Mouse (Mus musculus) frontal cortex, postnatal 36 days (tissue): Measurements from ENCODE around the gene Kcnip3.

Source experiments
- DNase-seq, 2 experiments: peaks; one replicate each; pipeline ENCODE4 v3.0.0; 2022; ENCODE audit warnings: low spot score in 2 of 2

The Kcnip3 gene

GRCm38 (mm10) chr2:127522006-127522441 lies at the start of gene Kcnip3:
Kcnip3 (minus strand) TSS chr2:127522094.
- peak; percentile 75 to 80 for DNase-seq

DNA sequence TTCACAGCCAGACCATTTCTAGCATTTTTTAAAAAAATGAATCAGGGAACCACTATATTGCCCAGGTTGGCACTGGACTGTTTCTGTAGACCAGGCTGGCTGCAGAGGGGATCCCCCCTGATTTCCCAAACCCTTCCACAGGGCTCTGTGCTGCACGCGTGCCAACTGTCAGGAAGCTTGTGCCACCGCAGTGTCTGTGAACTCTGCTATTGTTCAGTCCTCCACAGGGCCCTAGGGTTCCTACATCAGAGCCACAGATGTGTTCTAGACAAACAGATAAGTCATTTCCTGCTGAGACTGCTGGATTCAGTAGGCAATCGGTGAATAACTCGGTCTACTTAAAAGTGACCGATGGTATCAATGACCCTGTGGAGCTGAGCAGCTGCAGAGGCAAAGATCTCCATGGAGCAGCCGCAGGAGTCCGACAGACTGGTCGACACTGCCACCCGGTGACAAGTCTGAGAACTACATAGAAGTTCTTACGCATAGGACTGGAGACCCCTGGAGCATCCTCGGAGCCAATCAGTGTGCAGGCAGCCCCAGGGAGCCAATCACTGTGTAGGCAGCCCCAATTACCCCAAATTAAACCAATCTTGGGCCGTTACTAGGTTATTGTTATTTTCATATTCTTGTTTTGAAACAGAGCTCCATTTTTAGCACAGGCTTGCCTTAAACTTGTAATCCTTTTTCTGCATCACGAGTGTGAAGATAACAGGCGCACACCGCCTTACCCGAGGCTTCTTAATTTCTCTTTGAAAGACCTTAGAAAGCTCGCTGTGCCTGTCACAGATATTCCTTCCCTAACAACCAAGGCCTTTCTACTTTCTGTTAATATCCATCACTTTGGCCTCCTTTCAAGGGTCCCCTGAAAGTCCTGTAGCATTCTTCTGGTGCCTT lies 37.4 kb upstream of the Kcnip3 start:
- peak; percentile 91 to 98 for DNase-seq

DNA sequence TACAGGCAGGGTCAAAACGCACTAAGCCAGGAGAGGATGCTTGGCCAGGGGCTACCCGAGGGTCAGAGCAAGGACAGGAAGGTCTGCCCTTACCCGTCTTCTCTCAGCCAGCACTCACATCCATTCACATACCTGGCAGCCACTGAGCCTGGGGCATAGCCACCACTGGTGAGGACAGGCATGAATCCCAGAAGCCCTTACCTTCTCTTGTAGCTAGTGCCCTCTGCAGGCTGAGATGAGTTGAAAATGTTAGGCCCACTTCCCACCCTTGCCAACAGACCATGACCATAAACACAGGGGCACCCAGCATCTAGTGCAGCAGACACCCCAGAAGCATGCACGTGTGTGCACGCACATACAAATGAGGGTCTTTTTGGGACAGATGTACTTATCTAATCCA lies 29.2 kb upstream of the Kcnip3 start:
- peak; percentile 54 to 65 for DNase-seq

GRCm38 (mm10) chr2:127550446-127550845 lies 28.6 kb upstream of the Kcnip3 start:
- DNase-seq = no peak

GRCm38 (mm10) chr2:127549711-127550110 lies 27.8 kb upstream of the Kcnip3 start:
- DNase-seq = no peak

DNA sequence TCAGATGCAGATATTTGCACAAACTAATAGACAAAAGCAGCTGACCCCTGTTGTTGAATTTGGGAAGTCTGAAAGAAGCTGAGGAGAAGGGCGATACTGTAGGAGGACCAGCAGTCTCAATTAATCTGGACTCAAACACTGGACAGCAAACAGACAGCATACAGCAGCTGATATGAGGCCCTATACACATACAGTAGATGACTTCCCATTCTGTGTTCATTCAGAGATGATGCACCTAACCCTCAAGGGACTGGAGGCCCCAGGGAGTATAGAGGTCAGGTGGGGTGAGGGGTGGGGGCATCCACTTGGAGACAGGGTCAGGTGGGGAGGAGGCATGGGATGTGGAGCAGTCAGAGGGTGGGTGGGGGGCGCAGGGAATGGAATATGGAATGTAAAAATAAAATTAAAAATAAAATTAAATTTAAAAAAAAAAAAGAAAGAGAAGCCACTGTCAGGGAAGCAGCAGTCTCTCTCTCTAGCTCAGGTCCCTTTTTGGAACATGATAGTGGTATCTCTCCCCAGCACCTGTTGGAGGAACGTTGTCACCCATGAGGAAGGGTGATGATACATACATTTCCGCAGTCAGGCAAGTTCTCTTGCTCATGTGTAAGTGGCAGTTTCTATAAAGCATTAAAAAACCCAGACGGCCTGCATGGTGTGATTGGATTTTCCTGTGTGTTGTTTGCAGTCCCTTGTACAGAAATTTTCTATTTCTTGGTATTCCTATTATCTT lies 26.6 kb upstream of the Kcnip3 start:
- DNase-seq = no peak

DNA sequence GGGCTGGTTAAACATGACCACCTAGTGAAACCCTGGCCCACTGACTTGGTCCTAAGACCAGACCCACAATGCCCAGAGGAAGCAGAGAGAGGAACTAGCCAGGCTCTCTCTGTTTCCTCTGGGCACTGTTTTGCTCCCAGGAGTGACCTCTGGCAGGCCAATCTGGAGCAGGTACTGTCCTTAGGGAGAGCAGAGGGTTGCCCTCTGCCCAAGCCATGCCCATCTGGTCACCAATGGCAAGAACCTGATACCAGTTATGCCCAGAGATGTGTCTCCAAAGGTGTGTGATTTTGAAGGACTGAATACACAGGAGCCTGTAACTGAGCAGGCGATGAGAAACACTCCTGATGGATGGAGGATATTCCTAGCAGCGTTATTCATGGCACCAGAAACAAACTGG lies 19.8 kb upstream of the Kcnip3 start:
- DNase-seq = no peak

GRCm38 (mm10) chr2:127541185-127541584 lies 19.3 kb upstream of the Kcnip3 start, which contains the start of gene Prom2:
Prom2 (minus strand) TSS chr2:127541467.
- no peak for DNase-seq

- no peak for DNase-seq
Measured at GRCm38 (mm10) chr2:127539494-127539893, 17.6 kb upstream of the Kcnip3 start.

- peak; percentile 64 to 72 for DNase-seq
Measured at GRCm38 (mm10) chr2:127537548-127537947, 15.7 kb upstream of the Kcnip3 start.

- peak; percentile 73 to 88 for DNase-seq
Measured at GRCm38 (mm10) chr2:127535363-127535762, 13.5 kb upstream of the Kcnip3 start.

GRCm38 (mm10) chr2:127532379-127532778 lies 10.5 kb upstream of the Kcnip3 start:
- no peak for DNase-seq

DNA sequence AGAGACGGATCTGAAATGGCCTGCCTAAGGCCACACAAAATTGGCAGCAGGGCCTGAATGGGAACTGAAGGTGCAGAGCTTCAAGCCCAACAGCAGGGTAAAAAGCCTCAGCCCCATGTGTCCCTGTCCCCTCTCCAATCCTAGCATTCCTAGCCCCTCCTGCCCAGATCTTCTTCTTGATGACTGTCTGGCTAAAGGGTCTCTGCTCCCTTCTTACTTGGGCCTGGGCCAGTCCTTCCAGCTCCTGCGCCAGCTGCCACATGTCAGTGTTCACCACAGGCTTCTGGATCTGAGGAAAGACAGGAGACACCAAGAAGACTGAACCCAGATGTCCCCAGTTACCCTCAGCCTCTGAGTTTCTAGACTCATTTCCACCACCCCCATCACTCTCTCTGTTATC lies 9.7 kb upstream of the Kcnip3 start:
- no peak for DNase-seq

- DNase-seq = no peak
Measured at GRCm38 (mm10) chr2:127530418-127530817, 8.5 kb upstream of the Kcnip3 start.

DNA sequence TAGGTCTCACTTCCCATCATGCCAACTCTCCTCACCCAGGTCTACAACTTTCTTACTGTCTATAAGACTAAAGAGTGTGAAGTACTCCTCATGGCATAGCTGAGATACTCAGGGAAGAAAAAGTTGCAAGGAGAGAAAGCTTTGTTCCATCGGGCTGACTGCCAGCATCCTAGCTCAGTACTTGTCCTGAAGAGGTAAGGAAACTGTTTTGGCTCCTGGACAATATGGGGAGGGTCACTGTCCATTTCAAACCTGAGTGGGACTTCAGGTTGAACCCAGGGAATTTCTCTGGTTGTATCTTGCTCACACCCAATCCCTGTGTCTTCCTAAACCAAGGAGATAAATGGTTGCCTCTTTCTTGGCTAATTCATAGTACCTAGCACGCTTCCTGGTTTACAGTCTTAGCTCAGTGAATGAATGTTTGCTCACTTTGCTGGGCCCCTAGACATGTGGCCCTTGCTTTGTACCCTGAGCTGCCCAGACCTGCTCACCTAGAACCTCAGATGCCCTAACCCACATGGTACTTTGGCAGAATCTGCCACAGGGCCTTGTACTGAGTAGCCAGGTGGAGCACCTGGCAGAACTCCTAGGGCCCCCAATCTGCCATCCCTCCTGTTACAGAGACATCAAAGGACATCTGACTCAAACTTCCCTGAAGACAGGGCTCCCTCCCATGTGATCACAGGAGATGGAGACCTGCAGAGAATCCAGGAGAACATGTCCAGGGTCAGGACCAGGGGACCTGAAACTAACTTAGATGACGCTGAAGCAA lies 3.3 kb upstream of the Kcnip3 start:
- DNase-seq = no peak

GRCm38 (mm10) chr2:127523950-127524729 lies 2.2 kb upstream of the Kcnip3 start:
- no peak for DNase-seq

DNA sequence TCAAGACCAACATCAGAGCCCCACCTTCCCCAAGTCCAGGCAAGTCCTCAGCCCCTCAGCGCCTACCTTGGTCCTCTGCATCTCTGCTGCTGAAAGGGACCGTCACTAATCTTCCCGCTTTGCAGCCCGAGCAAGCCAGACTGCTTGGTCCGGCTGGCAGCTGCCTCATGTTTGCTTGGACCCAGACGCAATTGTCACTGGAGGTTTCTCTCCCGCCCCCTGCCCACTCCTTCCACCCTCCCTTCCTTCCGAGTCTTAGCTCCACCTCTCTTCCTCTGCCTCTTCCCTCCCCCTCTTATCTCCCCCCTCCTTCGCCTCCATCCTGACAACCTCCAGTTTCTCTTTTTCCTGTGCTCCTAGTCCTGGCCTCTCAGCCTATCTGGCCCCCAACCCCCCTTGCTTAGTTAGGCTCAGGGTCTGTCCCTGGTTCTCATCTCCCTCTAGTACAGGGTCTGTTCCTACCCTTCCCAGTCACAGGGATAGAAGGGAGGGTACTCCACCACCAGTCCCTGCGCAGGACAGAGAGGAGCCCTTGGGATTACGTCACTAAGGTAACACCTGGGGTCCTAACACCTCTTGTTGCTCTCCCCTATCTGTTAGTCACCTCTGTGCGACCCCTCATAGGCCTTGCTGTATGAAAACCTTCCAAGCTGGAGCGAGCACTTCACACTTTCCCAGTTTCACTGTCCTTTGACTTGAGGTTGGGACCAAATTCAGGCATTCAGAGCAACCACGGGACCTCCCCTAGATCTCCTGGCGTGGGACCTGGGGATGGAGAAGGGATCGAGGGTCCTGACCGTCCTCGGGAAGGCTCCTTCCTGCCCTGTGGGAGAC lies 505 bp downstream of the Kcnip3 start:
- DNase-seq = peak in 1 of 2 experiments; percentile 79

DNA sequence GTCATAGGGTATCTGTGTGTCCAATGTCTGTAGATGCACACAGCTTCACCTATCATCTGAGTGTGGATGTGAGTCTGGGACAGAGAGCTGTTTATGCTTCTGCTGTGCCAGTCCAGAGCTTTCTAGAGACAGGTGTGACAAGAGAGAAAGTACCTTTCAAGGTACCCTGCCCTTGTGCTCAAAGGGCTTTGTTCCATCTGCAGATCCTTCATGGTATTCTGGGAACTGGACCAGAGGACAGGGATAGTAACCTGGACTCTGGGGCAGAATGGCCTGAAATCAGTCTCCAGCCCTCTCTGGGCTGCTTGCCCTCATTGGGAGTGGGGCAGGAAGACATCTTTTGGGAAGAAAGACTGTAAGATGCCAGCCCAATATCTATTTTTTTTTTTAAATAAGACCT lies 1.8 kb downstream of the Kcnip3 start:
- no peak for DNase-seq

- DNase-seq = no peak
Measured at GRCm38 (mm10) chr2:127519308-127519707, 2.6 kb downstream of the Kcnip3 start.

- no peak for DNase-seq
Measured at GRCm38 (mm10) chr2:127518831-127519230, 3.1 kb downstream of the Kcnip3 start.
